27 mouse cellular contexts compared by ENCODE assay signal in the genomic region with DNA sequence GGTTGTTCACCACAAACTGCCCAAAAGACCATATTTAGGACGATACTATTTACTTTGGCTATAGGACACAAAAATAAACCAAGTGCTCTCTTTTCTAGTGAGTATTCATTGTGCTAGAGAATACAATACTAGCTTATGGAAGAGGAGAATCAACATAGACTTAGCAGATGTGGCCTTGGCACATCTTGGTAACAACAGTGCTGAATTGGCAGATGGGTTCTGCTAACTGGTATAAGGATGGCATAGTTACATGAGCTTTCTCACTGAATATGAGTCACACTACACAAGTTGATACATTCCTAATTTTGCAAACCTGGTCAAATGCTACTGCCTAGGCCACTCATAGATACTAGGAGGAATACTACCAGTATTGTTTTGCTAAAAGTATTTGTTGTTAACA.
"Had no signal": no experiment of that assay in that cellular context is flagged by ENCODE, and none has a peak within 500 bp of the region (broad histone marks: within the 10 kb centered on the region; RNA-seq: fewer than 3 reads in every experiment).

No protein-coding gene starts in this region.

- H3K4me3 ChIP-seq: gastrocnemius, adult 2 months; heart, embryonic 10.5 days; heart, embryonic 12.5 days; hindbrain, embryonic 10.5 days; hindbrain, embryonic 12.5 days; kidney, embryonic 15.5 days; layer of hippocampus, adult 2 months; limb, embryonic 13.5 days; limb, embryonic 15.5 days; liver, embryonic 12.5 days had no signal

- H3K4me1 ChIP-seq: heart, embryonic 10.5 days; heart, embryonic 12.5 days; hindbrain, embryonic 10.5 days; hindbrain, embryonic 12.5 days; kidney, embryonic 15.5 days; limb, embryonic 13.5 days; limb, embryonic 15.5 days; liver, embryonic 12.5 days had no signal

- H3K9ac ChIP-seq: heart, embryonic 12.5 days; hindbrain, embryonic 12.5 days; hindbrain, embryonic 14.5 days; kidney, embryonic 15.5 days; limb, embryonic 13.5 days; limb, embryonic 15.5 days; liver, embryonic 12.5 days; liver, embryonic 14.5 days had no signal

- H3K9me3 ChIP-seq: heart, embryonic 10.5 days; heart, embryonic 12.5 days; hindbrain, embryonic 10.5 days; hindbrain, embryonic 12.5 days; kidney, embryonic 15.5 days; limb, embryonic 13.5 days; limb, embryonic 15.5 days; liver, embryonic 12.5 days had no signal

- H3K27ac ChIP-seq: gastrocnemius, adult 2 months; heart, embryonic 10.5 days; hindbrain, embryonic 10.5 days; hindbrain, embryonic 12.5 days; hindbrain, embryonic 14.5 days; hindbrain, postnatal 0 days; kidney, embryonic 15.5 days; kidney, postnatal 0 days; layer of hippocampus, adult 2 months; limb, embryonic 13.5 days; limb, embryonic 15.5 days; liver, embryonic 12.5 days; liver, embryonic 14.5 days had no signal

- H3K36me3 ChIP-seq: heart, embryonic 10.5 days; heart, embryonic 12.5 days; hindbrain, embryonic 10.5 days; hindbrain, embryonic 12.5 days; kidney, embryonic 15.5 days; limb, embryonic 13.5 days; limb, embryonic 15.5 days; liver, embryonic 12.5 days had no signal

- ATAC-seq: hindbrain, postnatal 0 days; intestine, embryonic 16.5 days; liver, embryonic 12.5 days had no signal

- H3K4me2 ChIP-seq: heart, embryonic 12.5 days; hindbrain, embryonic 12.5 days; hindbrain, embryonic 14.5 days; kidney, embryonic 15.5 days; limb, embryonic 13.5 days; limb, embryonic 15.5 days; liver, embryonic 12.5 days had no signal

- H3K27me3 ChIP-seq: heart, embryonic 12.5 days; hindbrain, embryonic 12.5 days; kidney, embryonic 15.5 days; limb, embryonic 13.5 days; limb, embryonic 15.5 days; liver, embryonic 12.5 days had no signal

- DNase-seq: gastrocnemius, adult 2 months; gastrocnemius, postnatal 10 days; gastrocnemius, postnatal 25 days; heart, adult 18-20 months; heart, postnatal 10 days; heart, postnatal 4 days; kidney, adult 11 months; kidney, adult 2 months; kidney, adult 9 months; kidney, postnatal 14 days; kidney, postnatal 36 days; layer of hippocampus, postnatal 36 days; left cerebral cortex, postnatal 4 days had no signal
